Mouse (Mus musculus) midbrain, embryonic 12.5 days (tissue): ENCODE measurements around the gene Plppr5. TPM values are rescaled to one million over a fixed set of nuclear protein-coding genes. Genes with fewer than 3 reads are reported as not detected.

Experiments used
- ATAC-seq: fragments of 200-750 bp; cut with Nextera tagmentation; 2 replicates; pipeline ENCODE4 v1.8.0; 2017; ENCODE audit warnings: low read depth, moderate TSS enrichment, moderate library complexity; ENCODE audit not compliant: low FRiP score
- H3K27ac ChIP-seq: fragments of 300-500 bp; sonication (generic); replicated peaks from 2 replicates; pipeline ENCODE4 v1.5.1; 2016; ENCODE audit warnings: mild to moderate bottlenecking
- H3K27me3 ChIP-seq: fragments of 300-500 bp; sonication (generic); 2 replicates; pipeline ENCODE4 v1.6.1; 2016; ENCODE audit warnings: mild to moderate bottlenecking
- H3K36me3 ChIP-seq: fragments of 300-500 bp; sonication (generic); 2 replicates; pipeline ENCODE4 v1.6.1; 2016
- H3K4me1 ChIP-seq: fragments of 300-500 bp; sonication (generic); 2 replicates; pipeline ENCODE4 v1.6.1; 2016
- H3K4me2 ChIP-seq: fragments of 300-500 bp; sonication (generic); replicated peaks from 2 replicates; pipeline ENCODE4 v1.6.1; 2016; ENCODE audit warnings: mild to moderate bottlenecking, moderate library complexity
- H3K4me3 ChIP-seq: fragments of 300-500 bp; sonication (generic); 2 replicates; pipeline ENCODE4 v1.5.1; 2016; ENCODE audit warnings: mild to moderate bottlenecking
- H3K9ac ChIP-seq: fragments of 300-500 bp; sonication (generic); replicated peaks from 2 replicates; pipeline ENCODE4 v1.6.1; 2016; ENCODE audit warnings: mild to moderate bottlenecking, moderate library complexity
- H3K9me3 ChIP-seq: fragments of 300-500 bp; sonication (generic); 2 replicates; pipeline ENCODE4 v1.6.1; 2016; ENCODE audit warnings: mild to moderate bottlenecking
- WGBS: fragments of 180-500 bp; shearing (Covaris S2); methylation state at CpG from one replicate; pipeline ENCODE4 v1.1.7; 2016; 5-methylcytosine and 5-hydroxymethylcytosine counted together
- polyA plus RNA-seq: library from polyadenylated mRNA; unstranded; fragments of >200 nt; fragmentation: Nextera tagmentation; extraction: Ambion mirVana; gene quantifications from 2 replicates; pipeline ENCODE4 v1.2.1, GENCODE M21; 2016

The Plppr5 gene
- polyA plus RNA-seq, result 0.36 and 0.47 TPM in 2 replicates

DNA sequence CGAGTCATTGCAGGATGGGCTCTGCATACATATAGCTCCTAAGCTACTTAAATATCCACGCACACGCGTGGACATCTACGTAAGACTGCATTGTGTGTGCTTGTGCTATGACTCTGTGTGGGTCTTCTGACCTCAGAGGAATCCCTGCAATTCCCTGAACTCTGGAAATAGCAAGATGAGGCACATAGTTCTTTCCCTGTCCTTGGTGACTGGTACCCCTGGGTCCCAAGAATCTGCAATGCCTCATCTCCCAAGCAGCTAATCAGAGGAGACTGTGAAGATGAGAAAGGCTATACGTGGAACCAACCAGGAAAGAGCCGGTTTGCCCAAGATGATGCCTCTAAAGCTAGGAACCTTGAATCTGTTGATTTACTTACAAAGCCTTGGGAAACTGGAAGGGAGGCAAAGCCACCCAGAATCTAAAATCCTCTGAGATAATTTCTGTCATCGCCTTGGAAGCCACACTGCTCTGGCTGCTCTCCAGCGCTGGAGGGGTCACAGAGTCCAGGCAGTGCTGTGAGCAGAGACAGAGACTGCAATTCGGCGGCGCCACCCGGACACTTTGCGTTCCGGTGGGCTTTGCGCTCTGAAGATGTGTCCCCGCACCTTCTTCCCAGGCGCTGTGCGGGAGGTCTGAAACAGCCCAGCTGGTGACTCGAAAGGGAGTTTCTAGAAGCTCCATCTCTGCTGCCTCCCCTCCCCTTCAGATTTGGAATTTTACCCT is at the start of gene Plppr5:
Gene Plppr5, plus strand, starts transcription at position 308 of the 724 bp plus-strand sequence.
- H3K4me2 ChIP-seq, result peak within 1 kb of the TSS; percentile 96
- H3K27ac ChIP-seq, result 0 out of 2 replicates have a peak within 1 kb of the TSS, but pooled peaks have one; percentile 25
- peak within 1 kb of the TSS; percentile 76 for H3K9ac ChIP-seq
- peaks cover 28% of the 10 kb centered on the region for H3K27me3 ChIP-seq
- H3K4me1 ChIP-seq, result no peaks in the 10 kb centered on the region
- peak within 1 kb of the TSS; percentile 65 for H3K4me3 ChIP-seq
- peak; percentile 68 for ATAC-seq
- no peaks in the 10 kb centered on the region for H3K36me3 ChIP-seq
- H3K9me3 ChIP-seq, result no peaks in the 10 kb centered on the region
- 20% methylated on average over 20 of the region's 20 CpGs for WGBS

DNA sequence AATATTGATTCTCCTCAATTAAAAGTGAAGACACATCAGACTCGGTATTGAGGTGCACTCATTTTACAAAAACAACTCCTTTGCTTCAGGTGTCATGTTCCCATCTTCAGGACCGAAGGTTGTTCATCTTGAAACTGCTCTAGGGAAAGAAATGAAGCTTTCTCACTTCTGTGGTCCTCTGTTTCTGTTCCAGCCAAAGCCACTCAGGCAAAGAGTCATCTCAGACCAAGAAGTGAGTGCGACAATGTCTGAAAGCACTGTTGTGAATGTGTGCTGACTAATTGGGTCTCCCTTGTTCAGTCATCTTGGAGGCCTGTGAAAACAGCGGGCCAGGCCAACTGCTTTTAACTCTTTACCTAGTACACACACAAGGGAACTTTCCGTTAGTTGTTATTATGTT is 24.7 kb upstream of the Plppr5 start:
- H3K9me3 ChIP-seq, result no peaks in the 10 kb centered on the region
- no peak overlapping the region for H3K9ac ChIP-seq
- ATAC-seq, result no peak
- 87% methylated on average over 5 of the region's 5 CpGs for WGBS
- H3K4me2 ChIP-seq, result no peak overlapping the region
- H3K4me1 ChIP-seq, result no peaks in the 10 kb centered on the region
- H3K4me3 ChIP-seq, result no peak overlapping the region
- H3K36me3 ChIP-seq, result no peaks in the 10 kb centered on the region
- no peak overlapping the region for H3K27ac ChIP-seq
- no peaks in the 10 kb centered on the region for H3K27me3 ChIP-seq

DNA sequence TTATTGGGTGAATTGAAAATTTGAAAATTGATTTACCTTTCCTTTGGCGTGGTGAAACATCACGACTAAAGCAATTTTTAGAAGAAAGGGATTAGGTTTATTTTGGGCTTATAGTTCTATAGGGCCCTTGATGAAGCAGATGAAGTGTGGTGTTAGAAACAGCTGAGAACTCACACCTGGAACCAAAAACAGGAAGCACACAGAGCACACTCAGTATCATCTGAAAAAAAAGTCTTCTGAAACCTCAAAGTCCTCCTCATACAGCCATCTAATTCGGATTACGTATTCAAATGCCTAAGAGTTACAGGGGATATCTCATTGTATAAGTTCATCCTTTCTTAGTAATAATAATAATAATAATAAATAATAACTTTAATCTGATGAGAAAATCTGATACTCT is 24.1 kb upstream of the Plppr5 start:
- no peaks in the 10 kb centered on the region for H3K27me3 ChIP-seq
- no peak for ATAC-seq
- no peak overlapping the region for H3K4me2 ChIP-seq
- H3K4me3 ChIP-seq, result no peak overlapping the region
- 94% methylated on average over 4 of the region's 4 CpGs for WGBS
- no peak overlapping the region for H3K9ac ChIP-seq
- no peaks in the 10 kb centered on the region for H3K9me3 ChIP-seq
- H3K36me3 ChIP-seq, result no peaks in the 10 kb centered on the region
- H3K27ac ChIP-seq, result no peak overlapping the region
- no peaks in the 10 kb centered on the region for H3K4me1 ChIP-seq

DNA sequence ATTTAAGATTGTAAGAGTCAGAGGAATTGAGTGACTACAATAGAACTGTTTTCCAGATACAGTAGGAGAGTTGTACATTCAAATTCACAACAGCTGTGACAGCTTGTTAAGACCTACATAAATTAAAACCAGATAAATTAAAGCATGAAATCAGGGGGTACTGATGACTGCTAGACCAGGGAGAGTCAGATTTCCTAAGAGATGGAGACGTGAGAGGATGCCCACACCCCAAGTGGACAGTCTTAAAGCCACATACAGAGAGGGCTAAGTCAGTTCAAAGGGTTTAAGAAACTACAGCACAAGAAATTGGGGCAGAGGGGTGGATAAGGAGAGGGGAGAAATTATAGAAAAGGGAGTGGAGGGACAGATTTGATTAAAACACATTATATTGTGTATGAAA is 17.7 kb upstream of the Plppr5 start:
- Histone ChIP-seq H3K27me3 (no peaks in the 10 kb centered on the region), H3K36me3 (no peaks in the 10 kb centered on the region), H3K4me3 (no peak overlapping the region), H3K9me3 (no peaks in the 10 kb centered on the region), H3K27ac (no peak overlapping the region), H3K4me2 (no peak overlapping the region), H3K9ac (no peak overlapping the region), H3K4me1 (no peaks in the 10 kb centered on the region)
- ATAC-seq, result peak; percentile 42; the same call in 1 of the 2 replicates
- WGBS, result 46% methylated on average over 1 of the region's 1 CpGs

DNA sequence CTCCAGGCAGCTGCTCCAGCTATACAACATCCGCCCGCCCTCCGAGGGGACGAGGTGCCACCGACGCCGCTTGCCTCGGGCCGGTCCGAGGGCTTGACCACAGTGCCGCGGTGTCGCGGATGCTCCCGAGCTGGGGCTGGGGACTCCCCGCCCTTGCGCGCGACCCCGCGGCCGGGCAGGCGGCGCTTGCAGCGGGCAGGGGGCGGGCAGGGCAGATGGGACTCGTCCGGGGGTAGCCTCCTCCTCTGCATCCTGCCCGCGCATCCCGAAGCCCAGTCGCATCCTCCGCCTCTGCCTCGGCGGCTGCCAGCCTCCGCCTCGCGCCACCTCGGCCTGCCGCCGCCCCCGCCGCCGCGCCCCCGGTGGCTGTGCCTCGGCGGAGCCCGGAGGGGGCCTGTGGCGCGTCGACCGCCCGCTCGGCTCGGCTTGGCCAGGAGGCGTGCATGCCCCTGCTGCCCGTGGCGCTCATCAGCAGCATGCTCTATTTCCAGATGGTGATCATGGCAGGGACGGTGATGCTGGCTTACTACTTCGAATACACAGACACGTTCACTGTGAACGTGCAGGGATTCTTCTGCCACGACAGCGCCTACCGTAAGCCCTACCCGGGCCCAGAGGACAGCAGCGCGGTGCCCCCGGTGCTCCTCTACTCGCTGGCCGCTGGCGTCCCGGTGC is 754 bp downstream of the Plppr5 start:
- Histone ChIP-seq H3K27ac (0 out of 2 replicates have a peak overlapping the region, but pooled peaks have one; percentile 25), H3K36me3 (no peaks in the 10 kb centered on the region), H3K27me3 (peaks cover 28% of the 10 kb centered on the region), H3K4me3 (peak overlapping the region; percentile 65), H3K4me1 (no peaks in the 10 kb centered on the region), H3K9me3 (no peaks in the 10 kb centered on the region), H3K9ac (peak overlapping the region; percentile 76), H3K4me2 (peak overlapping the region; percentile 96)
- ATAC-seq, result peak; percentile 91
- WGBS, result under 1% methylated on average over 64 of the region's 74 CpGs

DNA sequence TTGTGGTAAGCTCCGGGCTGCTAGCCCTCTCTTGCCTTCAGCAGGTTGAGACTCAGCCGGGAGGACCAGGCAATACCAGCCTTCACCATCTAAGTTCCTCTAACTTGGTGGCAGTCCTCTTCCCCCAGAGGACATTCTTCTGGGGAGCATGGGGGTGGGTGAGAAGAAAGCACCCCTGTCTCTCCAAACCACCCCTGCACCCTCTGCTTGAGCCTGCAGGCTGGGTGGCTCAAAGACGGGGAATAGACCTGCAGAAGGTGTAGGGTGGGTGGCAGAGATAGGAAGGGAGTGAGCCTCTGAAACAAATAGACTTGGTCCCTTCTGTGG is 1.3 kb downstream of the Plppr5 start:
- 28% methylated on average over 3 of the region's 3 CpGs for WGBS

DNA sequence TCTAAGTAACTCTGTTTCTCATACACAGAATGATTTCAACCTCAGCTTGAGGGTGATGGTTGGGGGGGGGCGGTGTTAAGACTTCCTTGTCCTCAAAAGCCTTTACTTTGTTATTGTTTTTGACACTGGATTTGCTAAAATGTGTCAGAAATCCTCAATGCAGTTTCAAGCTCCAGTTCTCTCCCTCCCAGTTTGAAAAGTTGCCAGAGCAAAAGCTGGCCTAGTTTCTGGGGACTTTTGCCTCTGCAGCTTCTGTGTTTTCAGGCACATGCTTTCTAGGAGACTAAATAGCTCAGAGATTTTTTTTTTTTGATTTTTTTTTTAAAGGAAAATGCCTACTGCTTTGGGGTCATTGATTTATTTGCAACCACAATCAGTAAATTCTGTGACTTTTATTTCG is 2.7 kb downstream of the Plppr5 start:
- H3K27me3 ChIP-seq, result peaks cover 28% of the 10 kb centered on the region
- no peak overlapping the region for H3K4me2 ChIP-seq
- H3K27ac ChIP-seq, result no peak overlapping the region
- no peak overlapping the region for H3K9ac ChIP-seq
- ATAC-seq, result no peak
- H3K4me3 ChIP-seq, result no peak overlapping the region
- H3K36me3 ChIP-seq, result no peaks in the 10 kb centered on the region
- no peaks in the 10 kb centered on the region for H3K9me3 ChIP-seq
- H3K4me1 ChIP-seq, result no peaks in the 10 kb centered on the region
- WGBS, result 99% methylated on average over 2 of the region's 2 CpGs

More for the DNA sequence above, 1.3 kb downstream of the Plppr5 start:
- H3K9ac ChIP-seq, result peak overlapping the region; percentile 76; the same call in 1 of the 2 replicates
- H3K36me3 ChIP-seq, result no peaks in the 10 kb centered on the region
- H3K4me3 ChIP-seq, result peak overlapping the region; percentile 65
- peak overlapping the region; percentile 96 for H3K4me2 ChIP-seq
- no peak overlapping the region for H3K27ac ChIP-seq
- peaks cover 28% of the 10 kb centered on the region for H3K27me3 ChIP-seq
- no peak; the same call in 1 of the 2 replicates for ATAC-seq
- H3K4me1 ChIP-seq, result no peaks in the 10 kb centered on the region
- H3K9me3 ChIP-seq, result no peaks in the 10 kb centered on the region

DNA sequence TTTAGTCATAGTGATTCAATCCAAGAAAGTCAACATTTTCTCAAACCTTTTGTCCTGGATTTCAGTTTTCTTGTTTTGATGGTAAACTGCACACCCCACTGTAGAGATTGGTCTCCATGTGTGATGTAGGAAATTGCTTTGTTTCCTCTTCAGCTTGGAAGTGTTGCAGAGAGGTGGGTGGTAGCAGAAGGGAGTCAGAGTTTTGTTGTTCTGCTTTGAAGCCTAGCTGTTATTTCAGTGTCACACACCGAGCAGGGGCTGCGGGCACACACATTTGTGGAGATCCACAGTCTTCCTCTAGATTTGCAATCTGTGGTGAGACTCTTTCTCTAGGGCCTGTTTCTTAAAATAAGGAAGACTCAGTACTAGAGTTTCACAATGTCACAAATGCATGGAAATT is 8.0 kb downstream of the Plppr5 start:
- H3K27me3 ChIP-seq, result no peaks in the 10 kb centered on the region; the same call in 1 of the 2 replicates
- no peak overlapping the region for H3K4me2 ChIP-seq
- H3K36me3 ChIP-seq, result no peaks in the 10 kb centered on the region
- no peaks in the 10 kb centered on the region for H3K9me3 ChIP-seq
- no peak overlapping the region for H3K4me3 ChIP-seq
- 89% methylated on average over 2 of the region's 2 CpGs for WGBS
- H3K27ac ChIP-seq, result no peak overlapping the region
- no peak overlapping the region for H3K9ac ChIP-seq
- H3K4me1 ChIP-seq, result no peaks in the 10 kb centered on the region
- no peak for ATAC-seq

DNA sequence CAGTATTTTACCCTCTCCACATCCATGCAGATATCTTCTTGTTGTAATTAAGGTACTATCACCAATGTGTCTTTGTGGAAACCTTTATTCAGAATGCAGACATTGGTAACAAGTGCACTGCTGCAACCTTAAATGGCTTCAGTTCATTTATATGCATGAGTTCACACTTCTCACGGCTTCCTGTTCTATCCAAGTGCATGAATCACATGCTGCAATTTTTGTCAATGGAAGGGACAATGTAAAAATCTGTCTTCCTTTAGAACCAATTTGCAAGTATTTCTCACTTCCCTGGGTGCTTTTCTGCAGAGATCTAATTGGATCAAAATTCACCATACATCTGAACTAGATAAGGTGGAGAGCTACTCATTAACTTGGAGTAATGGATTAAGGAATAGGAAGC is 27.8 kb downstream of the Plppr5 start:
- ATAC-seq, result no peak
- Histone ChIP-seq H3K36me3 (no peaks in the 10 kb centered on the region), H3K4me1 (no peaks in the 10 kb centered on the region), H3K9me3 (no peaks in the 10 kb centered on the region), H3K9ac (no peak overlapping the region), H3K4me2 (no peak overlapping the region), H3K27me3 (no peaks in the 10 kb centered on the region), H3K4me3 (no peak overlapping the region), H3K27ac (no peak overlapping the region)
- WGBS, result 65% methylated on average over 1 of the region's 1 CpGs

DNA sequence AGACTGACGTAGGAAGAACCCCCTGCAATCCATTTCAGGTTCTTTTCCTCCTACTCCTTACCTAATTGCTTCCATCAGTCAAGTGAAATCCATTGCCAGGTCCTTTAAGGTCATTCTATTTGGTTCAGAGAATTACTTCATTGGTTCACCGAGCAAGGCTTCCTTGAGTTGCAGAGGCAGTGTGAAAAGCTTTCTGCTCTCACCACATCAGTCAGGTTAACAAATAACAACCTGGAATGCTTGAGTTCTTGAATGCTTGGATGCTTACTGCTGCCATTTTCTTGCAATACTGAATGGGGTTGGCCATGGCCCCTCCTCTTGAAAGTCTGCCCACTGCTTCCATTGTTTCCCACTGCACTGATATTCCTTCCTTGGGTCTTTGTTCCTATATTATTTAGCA is 28.8 kb downstream of the Plppr5 start:
- no peak overlapping the region for H3K4me2 ChIP-seq
- no peak overlapping the region for H3K4me3 ChIP-seq
- no peak for ATAC-seq
- WGBS, result 70% methylated on average over 2 of the region's 2 CpGs
- no peaks in the 10 kb centered on the region for H3K36me3 ChIP-seq
- no peak overlapping the region for H3K27ac ChIP-seq
- H3K9me3 ChIP-seq, result no peaks in the 10 kb centered on the region
- H3K4me1 ChIP-seq, result no peaks in the 10 kb centered on the region
- H3K27me3 ChIP-seq, result no peaks in the 10 kb centered on the region
- no peak overlapping the region for H3K9ac ChIP-seq

DNA sequence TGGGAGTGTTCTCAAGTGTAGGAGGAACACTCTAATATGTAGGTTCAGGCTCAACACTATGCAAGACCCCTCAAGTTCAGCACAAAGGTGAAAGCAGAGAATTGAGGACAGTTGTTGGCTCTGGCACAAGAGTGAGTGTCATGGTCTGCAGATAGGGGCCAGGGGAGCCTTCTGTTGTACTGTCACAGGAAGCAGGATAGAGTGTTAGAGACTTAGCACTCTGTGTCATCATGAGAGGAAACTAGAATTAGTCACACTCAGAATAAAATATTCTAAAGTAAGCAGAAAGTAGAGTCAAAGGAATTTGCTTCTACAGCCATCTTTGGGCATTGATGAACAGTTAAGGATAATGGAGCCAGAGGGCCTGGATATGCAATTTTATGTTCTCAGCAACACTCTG is 31.7 kb downstream of the Plppr5 start:
- Histone ChIP-seq H3K27me3 (no peaks in the 10 kb centered on the region), H3K36me3 (no peaks in the 10 kb centered on the region), H3K4me1 (no peaks in the 10 kb centered on the region), H3K9ac (no peak overlapping the region), H3K9me3 (no peaks in the 10 kb centered on the region), H3K27ac (no peak overlapping the region), H3K4me2 (no peak overlapping the region), H3K4me3 (no peak overlapping the region)
- no peak for ATAC-seq

DNA sequence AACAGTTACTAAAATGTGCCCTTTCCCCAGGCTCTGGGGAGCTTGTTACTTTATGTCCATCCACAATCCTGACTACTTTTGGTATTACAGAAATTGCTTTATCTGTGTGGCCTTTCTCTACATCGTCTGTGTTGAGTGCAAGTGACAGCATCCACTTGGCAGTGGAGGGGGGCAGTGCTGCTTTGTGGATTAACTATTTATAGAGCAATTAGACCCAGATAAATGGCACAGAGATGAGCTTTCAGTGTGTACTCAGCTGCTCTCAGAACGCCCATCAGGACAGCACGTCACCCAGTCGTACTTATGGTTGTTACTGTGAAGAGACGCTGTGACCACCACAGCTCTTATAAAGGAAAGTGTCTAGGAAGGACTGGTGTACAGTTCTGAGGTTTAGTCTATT is 36.8 kb downstream of the Plppr5 start:
- Histone ChIP-seq H3K9me3 (no peaks in the 10 kb centered on the region), H3K27me3 (no peaks in the 10 kb centered on the region), H3K9ac (no peak overlapping the region), H3K4me1 (no peaks in the 10 kb centered on the region), H3K4me3 (no peak overlapping the region), H3K27ac (no peak overlapping the region), H3K4me2 (no peak overlapping the region), H3K36me3 (no peaks in the 10 kb centered on the region)
- WGBS, result 72% methylated on average over 5 of the region's 5 CpGs
- ATAC-seq, result no peak
